Mouse (Mus musculus): ENCODE results near the gene Pnmal2.

DNA sequence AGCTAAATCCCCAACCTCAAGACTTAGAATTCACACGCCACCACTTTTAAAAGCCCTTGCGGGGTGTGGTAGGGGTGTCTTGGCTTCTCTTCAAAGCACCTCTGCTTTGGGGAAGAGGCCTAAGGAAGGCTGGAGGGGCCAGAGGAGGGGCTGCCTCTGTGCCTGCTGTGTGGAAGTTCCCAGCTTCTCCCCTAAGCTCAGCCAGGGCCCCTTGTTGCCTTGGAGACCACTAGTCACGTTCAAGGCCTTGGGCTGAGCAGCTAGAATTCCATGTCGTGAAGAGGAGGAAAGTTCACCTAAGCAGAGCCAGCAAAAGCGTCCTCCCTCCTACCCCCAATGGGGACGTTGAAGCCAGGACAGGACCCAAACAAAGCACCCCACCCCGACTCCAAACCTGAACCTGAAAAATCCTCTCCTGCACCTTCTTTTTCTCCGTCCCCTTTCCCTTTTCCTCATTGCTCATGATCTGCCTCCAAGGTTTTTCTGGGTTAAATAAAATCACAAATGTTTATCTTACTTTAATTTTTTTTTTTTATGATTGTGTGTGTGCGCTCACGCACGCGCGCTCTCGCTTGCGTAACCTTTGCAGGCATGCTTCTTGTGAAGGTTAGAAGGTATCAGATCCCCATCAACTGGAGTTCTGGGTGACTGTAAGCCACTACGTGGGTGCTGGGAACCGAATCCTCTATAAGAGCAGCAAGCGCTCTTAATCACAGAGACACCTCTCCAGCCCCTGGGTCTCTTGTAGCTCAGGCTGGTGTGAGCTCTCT is 47.4 kb downstream of the Pnmal2 start:
- TF ChIP-seq GATA1 (IDR thresholded peaks at IDR 0.05; ENCODE audit: borderline replicate concordance, low read length): no peak
- no peak for TF ChIP-seq FLI1 (IDR thresholded peaks at IDR 0.05; ENCODE audit: low read length)

All from megakaryocyte, embryonic 14.5 days (primary cell).